Mouse (Mus musculus) liver, adult 2 months (tissue): ENCODE measurements at regions not wholly inside any gene's neighbourhood (a gene's known extent, or its start where the extent isn't known, plus 50 kb on each side); places are given as distances from the start of the nearest gene placed in this dataset.

Source experiments
- DNase-seq: peaks from one replicate; pipeline ENCODE4 v3.0.0-alpha.2; 2011; ENCODE audit warnings: low read depth, low spot score; ENCODE audit errors: extremely low read depth
- H3K27ac ChIP-seq: fragments of 200-500 bp; replicated peaks from 2 replicates; pipeline ENCODE4 v1.5.1; 2012; ENCODE audit warnings: low read depth, mild to moderate bottlenecking, control low read depth, inconsistent platforms, low read length; ENCODE audit not compliant: insufficient read depth
- H3K27me3 ChIP-seq: fragments of 200-500 bp; 2 replicates; pipeline ENCODE4 v1.6.1; 2012; ENCODE audit warnings: mild to moderate bottlenecking, moderate library complexity, low read length, inconsistent platforms; ENCODE audit not compliant: control insufficient read depth, insufficient read depth
- H3K36me3 ChIP-seq: fragments of 200-500 bp; 2 replicates; pipeline ENCODE4 v1.6.1; 2012; ENCODE audit warnings: low read length, inconsistent platforms; ENCODE audit not compliant: control insufficient read depth, insufficient read depth
- H3K4me1 ChIP-seq: fragments of 200-500 bp; 2 replicates; pipeline ENCODE4 v1.6.1; 2011; ENCODE audit warnings: low read length; ENCODE audit not compliant: control insufficient read depth, insufficient read depth
- H3K4me3 ChIP-seq: fragments of 200-500 bp; 2 replicates; pipeline ENCODE4 v1.5.1; 2011; ENCODE audit warnings: low read depth, mild to moderate bottlenecking, control low read depth, low read length, moderate library complexity; ENCODE audit not compliant: insufficient read depth
- H3K79me2 ChIP-seq: fragments of 200-500 bp; 2 replicates; pipeline ENCODE4 v1.6.1; 2012; ENCODE audit warnings: inconsistent platforms, mild to moderate bottlenecking, low read length, moderate library complexity; ENCODE audit not compliant: control insufficient read depth, insufficient read depth
- H3K9ac ChIP-seq: fragments of 200-500 bp; 2 replicates; pipeline ENCODE4 v1.6.1; 2012; ENCODE audit warnings: low read depth, mild to moderate bottlenecking, control low read depth, inconsistent platforms, low read length
- CTCF ChIP-seq: fragments of 200-500 bp; IDR thresholded peaks from 2 replicates; pipeline ENCODE4 v1.5.1; 2011; ENCODE audit warnings: low read depth, low read length, control low read depth
- POLR2A ChIP-seq: fragments of 200-500 bp; IDR thresholded peaks from 2 replicates; pipeline ENCODE4 v1.6.1; 2011; ENCODE audit warnings: low read length, control low read depth; ENCODE audit not compliant: insufficient read depth; ENCODE audit errors: extremely low read depth
- WGBS: fragments of 180-500 bp; shearing (Covaris S2); methylation state at CpG from one replicate; pipeline ENCODE4 v1.1.7; 2018; 5-methylcytosine and 5-hydroxymethylcytosine counted together

- no peak overlapping the region for H3K9ac ChIP-seq
- no peak for TF ChIP-seq POLR2A
- TF ChIP-seq CTCF, result no peak
- no peak overlapping the region for H3K4me3 ChIP-seq
- WGBS, result 25% methylated on average over 16 of the region's 16 CpGs
- H3K4me1 ChIP-seq, result no peaks in the 10 kb centered on the region
- H3K27ac ChIP-seq, result no peak overlapping the region
- H3K79me2 ChIP-seq, result no peaks in the 10 kb centered on the region
- H3K27me3 ChIP-seq, result no peaks in the 10 kb centered on the region
- DNase-seq, result peak; percentile 35
- no peaks in the 10 kb centered on the region for H3K36me3 ChIP-seq
These were observed 95.9 kb downstream of the Avpr1a start for GRCm38 (mm10) chr10:122544096-122544720.

GRCm38 (mm10) chr10:122545029-122545428 lies 96.7 kb downstream of the Avpr1a start:
- Histone ChIP-seq H3K9ac (no peak overlapping the region), H3K4me1 (no peaks in the 10 kb centered on the region), H3K36me3 (no peaks in the 10 kb centered on the region), H3K27me3 (no peaks in the 10 kb centered on the region), H3K4me3 (no peak overlapping the region), H3K27ac (no peak overlapping the region), H3K79me2 (no peaks in the 10 kb centered on the region)
- WGBS, result 93% methylated on average over 6 of the region's 6 CpGs
- TF ChIP-seq CTCF, result no peak
- no peak for TF ChIP-seq POLR2A
- DNase-seq, result no peak

- Histone ChIP-seq H3K79me2 (no peaks in the 10 kb centered on the region), H3K36me3 (no peaks in the 10 kb centered on the region), H3K4me1 (no peaks in the 10 kb centered on the region), H3K27ac (no peak overlapping the region), H3K9ac (no peak overlapping the region), H3K27me3 (no peaks in the 10 kb centered on the region), H3K4me3 (no peak overlapping the region)
- no peak for DNase-seq
- TF ChIP-seq POLR2A (no peak), CTCF (no peak)
- 66% methylated on average over 5 of the region's 5 CpGs for WGBS
These were observed 103.3 kb downstream of the Avpr1a start for GRCm38 (mm10) chr10:122551586-122551985.

- TF ChIP-seq CTCF (peak; percentile 51), POLR2A (no peak)
- Histone ChIP-seq H3K9ac (no peak overlapping the region), H3K4me1 (no peaks in the 10 kb centered on the region), H3K27me3 (no peaks in the 10 kb centered on the region), H3K36me3 (no peaks in the 10 kb centered on the region), H3K79me2 (no peaks in the 10 kb centered on the region), H3K27ac (no peak overlapping the region), H3K4me3 (no peak overlapping the region)
- DNase-seq, result peak; percentile 37
- WGBS, result 59% methylated on average over 2 of the region's 2 CpGs
These were observed 105.0 kb downstream of the Avpr1a start for GRCm38 (mm10) chr10:122553124-122553822.

GRCm38 (mm10) chr10:122553851-122554250 lies 105.6 kb downstream of the Avpr1a start:
- H3K27ac ChIP-seq, result no peak overlapping the region
- no peak overlapping the region for H3K4me3 ChIP-seq
- TF ChIP-seq POLR2A (no peak), CTCF (no peak)
- no peaks in the 10 kb centered on the region for H3K27me3 ChIP-seq
- no peaks in the 10 kb centered on the region for H3K79me2 ChIP-seq
- H3K36me3 ChIP-seq, result no peaks in the 10 kb centered on the region
- WGBS, result 82% methylated on average over 2 of the region's 2 CpGs
- DNase-seq, result peak; percentile 16
- no peaks in the 10 kb centered on the region for H3K4me1 ChIP-seq
- H3K9ac ChIP-seq, result no peak overlapping the region

GRCm38 (mm10) chr10:122558660-122559059 lies 110.4 kb downstream of the Avpr1a start:
- no peak overlapping the region for H3K27ac ChIP-seq
- no peaks in the 10 kb centered on the region for H3K4me1 ChIP-seq
- H3K36me3 ChIP-seq, result no peaks in the 10 kb centered on the region
- H3K9ac ChIP-seq, result no peak overlapping the region
- no peaks in the 10 kb centered on the region for H3K79me2 ChIP-seq
- DNase-seq, result no peak
- whole genome bisulfite sequencing, result 91% methylated on average over 1 of the region's 1 CpGs
- TF ChIP-seq POLR2A (no peak), CTCF (no peak)
- H3K27me3 ChIP-seq, result no peaks in the 10 kb centered on the region
- H3K4me3 ChIP-seq, result no peak overlapping the region
